Mouse (Mus musculus) left cerebral cortex, adult 8-10 months (tissue): ENCODE measurements at regions not wholly inside any gene's neighbourhood (a gene's known extent, or its start where the extent isn't known, plus 50 kb on each side); places are given as distances from the start of the nearest gene placed in this dataset.
"Not testable (repeated sequence)": the region's sequence is repeated elsewhere in the genome, so short reads cannot be mapped to it uniquely, and the experiment has no call there.

ENCODE experiments used
- DNase-seq, 2 experiments: peaks; one replicate each; pipeline ENCODE4 v3.0.0; 2022; ENCODE audit warnings: low spot score in 2 of 2

DNA sequence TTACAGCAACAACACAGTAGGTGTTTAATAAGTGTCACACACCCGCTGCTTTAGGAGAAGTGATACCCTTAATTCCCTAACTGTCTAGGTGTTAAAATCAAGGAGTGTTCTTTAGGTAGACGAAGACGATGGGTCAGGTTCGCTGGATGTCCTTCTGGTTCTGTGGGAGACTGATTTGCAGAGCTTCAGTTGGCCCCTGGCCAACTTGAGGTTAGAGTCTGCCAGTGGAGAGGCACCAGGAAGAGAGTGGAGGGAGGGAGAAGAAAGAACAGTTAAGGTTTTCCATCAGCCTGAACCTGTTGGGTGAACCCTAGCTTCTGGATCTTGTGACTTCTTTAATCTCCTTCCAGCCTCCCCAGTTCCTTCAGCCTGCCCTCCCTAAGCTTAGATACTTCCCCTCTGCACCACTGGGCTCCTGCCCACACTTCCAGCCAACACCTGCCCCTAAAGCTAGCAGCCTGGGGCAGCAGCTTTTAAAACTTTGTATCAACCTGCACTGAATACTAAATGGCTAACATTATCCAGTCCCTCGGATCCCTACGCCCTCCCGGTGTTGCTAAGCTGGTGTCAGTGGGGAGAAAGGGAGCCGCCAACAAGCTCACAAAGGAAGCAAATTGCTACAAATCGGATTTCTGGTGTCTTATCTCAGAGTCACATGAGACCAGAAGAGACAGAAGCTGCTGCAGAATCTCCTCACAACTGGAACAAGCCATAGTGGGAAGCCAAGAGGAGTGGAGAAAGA, 62.1 kb upstream of the Adgrl1 start:
- no peak for DNase-seq

DNA sequence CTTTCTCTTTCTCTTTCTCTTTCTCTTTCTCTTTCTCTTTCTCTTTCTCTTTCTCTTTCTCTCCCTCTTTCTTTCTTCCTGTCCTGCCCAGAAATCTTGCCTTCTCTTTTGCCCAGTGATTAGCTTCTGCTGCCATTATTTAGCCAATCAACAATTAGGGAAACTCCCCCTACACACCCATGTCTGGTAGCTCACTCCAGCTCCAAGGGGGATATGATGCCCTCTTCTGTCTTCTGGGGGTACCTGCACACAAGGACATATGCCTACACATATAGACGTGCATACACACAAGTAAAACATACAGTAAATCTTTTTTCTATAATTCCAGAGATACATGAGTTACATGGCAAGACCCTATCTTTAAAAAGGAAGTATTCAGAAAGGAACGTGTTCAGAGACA, 70.1 kb upstream of the Adgrl1 start:
- no peak for DNase-seq

DNA sequence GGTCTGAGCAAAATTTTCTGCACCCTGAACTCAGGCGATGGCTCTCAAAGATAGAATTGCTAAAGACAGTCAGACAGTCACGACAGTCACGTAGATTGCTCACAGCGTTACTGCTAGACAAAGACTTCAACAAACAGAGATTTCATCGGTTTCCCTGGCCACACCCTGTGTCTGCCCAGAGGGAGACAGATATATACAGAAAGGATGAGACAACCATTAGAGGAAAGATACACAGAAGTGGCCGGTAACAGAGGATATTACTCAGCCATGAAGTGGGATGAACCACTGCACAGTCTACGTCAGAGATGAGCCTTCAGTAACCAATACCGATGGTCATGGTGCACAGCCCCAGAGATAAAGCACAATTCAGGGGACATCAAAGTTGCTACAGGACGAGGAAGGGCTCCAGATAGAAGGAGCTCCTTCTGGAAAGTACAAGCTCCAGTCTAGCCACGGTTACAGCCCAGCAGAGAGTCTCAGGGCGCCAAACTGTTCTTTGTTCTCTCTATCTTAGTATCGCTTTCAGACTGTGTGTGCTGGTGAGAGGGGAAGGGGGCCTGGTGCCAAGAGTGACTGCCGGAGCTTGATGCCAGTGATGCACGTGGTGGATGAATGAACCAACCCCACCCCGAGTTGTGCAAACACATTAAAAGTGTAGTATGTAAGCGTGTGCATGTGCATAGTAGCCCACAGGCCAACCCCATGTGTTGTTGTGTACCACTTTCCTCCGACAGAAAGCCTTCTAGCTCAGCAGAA, 74.8 kb upstream of the Adgrl1 start:
- no peak for DNase-seq

DNA sequence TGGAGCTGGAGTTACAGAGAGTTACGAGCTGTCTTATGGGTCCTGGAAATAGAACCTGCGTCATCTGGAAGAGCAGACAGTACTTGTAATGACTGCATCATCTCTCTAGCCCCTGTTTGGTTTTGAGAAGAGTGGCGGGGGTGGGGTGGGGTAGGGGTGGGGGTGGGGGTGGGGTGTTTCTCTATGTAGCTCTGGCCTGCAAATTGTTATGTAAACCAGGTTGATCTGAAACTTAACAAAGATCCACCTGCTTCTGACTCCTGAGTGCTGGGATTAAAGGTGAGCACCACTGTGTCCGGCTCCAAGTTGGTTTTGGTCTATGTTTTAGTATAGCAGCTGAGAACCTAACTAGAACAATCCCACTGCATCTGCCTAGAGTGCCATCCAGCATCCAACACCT, 78.0 kb upstream of the Adgre5 start:
- no peak for DNase-seq

DNA sequence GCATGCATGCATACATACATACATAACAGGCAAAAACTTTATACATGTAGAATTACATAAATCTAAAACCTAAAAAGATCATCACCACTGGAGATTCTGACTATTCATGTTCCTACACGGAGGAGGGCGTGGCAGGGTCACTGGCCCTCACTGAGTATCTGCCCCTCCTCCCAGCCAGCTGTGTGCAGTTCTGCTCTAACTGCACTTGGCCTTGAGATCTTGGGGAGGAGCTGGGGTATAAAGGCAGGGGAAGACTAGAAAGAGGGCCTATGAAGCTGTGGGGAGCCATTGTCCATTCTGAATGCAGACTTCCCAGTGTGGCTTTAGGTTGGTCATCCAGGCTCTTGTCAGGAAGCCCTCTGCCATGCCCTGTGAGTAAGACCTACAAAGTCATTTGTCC, 69.5 kb upstream of the Adgre5 start:
- DNase-seq = no peak

DNA sequence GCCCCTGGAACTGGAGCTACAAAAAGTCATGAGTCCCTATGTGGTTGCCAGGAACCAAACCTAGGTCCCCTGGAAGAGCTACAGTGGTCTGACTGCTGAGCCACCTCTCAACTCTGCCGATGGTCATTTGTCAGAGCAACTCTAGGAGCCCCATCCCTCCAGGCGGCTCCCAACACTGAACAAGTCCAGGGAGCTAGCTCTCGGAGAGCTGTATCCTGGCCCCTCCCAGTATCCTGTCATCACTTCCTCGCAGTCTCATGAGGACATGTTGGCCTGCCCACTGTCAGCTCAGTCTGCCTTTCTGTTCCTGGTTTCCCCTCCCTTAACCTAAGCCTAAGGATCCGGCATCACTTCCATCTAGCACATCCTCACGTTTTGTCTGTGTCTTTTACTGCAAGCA, 64.5 kb upstream of the Adgre5 start:
- no peak for DNase-seq

DNA sequence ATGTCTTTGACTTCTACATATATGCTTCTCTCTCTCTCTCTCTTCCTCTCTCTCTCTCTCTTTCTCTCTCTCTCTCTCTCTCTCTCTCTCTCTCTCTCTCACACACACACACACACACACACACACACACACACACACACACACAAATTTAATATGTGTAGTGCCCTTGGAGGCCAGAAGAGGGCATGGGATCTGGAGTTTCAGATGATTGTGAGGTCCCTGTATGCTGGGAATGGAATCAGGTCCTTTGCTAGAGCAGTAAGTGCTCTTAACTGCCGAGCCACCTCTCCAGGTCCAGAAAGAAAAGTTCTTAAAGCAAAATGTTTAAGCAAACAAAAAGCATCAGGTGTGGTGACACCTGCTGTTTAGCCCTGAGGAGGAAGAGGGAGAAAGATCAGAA, 62.2 kb upstream of the Adgre5 start:
- DNase-seq = not testable (repeated sequence)

DNA sequence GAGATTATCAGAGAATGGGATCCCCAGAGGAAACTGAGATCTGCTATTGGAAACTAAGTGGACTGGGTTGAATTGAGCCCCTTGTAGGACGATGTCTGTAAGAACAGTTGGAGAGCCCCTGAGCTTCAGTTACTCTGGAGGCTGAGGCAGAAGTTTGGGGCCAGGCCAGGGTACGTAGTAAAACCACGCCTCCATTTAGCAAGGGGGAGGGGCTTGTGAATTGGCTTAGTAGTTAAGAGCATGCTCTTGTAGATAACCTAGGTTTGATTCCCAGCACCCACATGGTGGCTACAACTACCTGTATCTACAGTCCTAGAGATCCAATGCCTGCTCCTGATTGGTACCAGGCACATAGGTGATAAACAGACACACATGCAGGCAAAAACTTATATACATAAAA, 61.4 kb upstream of the Adgre5 start:
- DNase-seq = no peak

DNA sequence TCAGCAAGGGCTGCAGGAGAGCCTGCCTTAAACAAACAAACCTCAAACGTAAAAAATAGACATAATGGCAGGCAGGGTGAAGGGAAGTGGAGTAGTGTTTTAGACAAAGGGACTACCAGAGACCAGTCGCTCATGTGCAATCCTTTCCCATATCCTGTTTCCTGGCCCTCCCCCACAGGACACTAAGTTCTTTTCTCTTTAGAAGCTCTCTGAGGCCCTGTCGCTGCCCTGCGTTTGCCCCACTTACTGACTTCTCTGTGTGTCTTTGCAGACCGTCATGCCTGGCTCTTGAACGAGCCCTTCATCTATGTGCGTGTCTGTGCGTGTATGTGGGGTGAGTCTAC, 58.5 kb upstream of the Adgre5 start:
- no peak for DNase-seq

DNA sequence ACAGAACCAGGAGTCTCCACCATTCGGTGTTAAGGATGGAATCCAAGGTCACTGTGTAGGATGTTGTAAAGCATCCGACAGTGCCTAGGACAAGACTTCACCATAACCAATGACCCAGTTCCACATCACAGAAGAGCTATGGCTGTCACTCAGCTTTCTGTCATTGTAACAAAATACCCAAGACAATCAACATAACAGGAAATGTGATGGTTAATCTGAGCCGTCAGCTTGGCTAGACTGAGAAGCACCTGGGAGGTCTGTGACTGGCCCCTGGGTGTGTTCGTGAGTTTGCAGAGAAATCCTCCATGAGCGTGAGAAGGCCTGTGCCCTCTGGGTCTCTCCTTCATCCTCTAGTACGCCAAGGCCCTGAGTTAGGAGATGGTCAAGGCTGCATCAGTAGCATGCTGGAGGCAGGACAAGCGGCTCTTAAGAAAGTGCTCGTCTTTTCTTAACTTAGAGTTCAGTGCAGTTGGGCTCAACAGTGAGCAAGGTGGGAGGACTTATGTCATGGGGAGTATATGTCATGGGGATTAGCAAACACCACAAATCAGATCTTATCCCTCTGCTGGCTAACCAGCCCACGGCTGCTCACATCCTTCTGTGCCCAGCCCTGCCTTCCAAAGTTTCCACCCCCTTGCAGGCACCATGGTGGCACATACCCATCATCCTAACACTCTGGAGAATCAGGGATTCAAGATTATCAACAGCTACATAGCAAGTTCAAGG, 57.9 kb upstream of the Adgre5 start:
- DNase-seq = no peak

DNA sequence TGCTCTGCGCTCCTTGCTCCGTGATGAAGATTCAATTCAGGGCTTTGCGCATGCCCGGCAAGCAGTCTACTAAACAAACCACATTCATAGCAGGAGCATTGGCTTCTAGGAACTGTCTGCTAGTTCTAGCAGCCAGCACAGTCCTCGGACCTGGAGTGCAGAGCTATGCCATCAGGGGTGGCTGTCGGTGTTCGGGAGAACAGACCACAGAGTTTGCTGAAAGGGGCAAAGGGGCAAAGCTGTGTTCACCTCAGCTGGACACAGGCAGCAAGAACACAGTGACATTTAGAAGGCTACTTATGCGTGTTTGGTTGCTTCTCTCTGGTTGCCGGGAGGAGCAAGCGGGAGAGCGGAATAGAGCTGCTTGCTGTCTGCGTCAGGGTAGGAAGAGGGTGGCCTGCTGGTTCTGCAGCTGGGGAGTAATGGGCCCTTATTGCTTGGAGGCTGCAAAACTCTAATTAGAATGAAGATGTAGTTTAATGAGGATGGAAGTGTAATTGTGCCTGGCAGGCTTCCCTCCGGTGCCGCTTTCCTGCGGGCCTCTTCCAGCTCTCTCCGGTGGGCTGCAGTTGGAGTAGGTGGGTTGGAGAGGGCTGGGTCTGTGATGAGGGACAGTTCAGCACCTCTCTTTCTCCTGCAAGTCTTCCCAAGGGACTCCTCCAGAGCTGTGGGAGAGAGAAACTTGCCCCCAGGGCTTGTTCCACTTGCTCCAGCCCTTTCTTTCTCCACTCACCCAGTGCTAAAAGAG, 52.5 kb upstream of the Adgre5 start:
- DNase-seq = peak in 1 of 2 experiments; percentile 7
